Mouse (Mus musculus) heart, postnatal 0 days (tissue): ENCODE results near the gene Dpyd. TPM values are rescaled to one million over a fixed set of nuclear protein-coding genes. Genes with fewer than 3 reads are reported as not detected.
A peak's percentile ranks its signal among the peaks of the same experiment; 100 is the strongest.

Source experiments
- ATAC-seq: fragments of 200-750 bp; cut with Nextera tagmentation; 2 replicates; pipeline ENCODE4 v1.8.0; 2017; ENCODE audit warnings: low read depth, moderate number of reproducible peaks, moderate library complexity; ENCODE audit not compliant: insufficient read depth
- DNase-seq: peaks from one replicate; pipeline ENCODE4 v3.0.0-alpha.2; 2016; ENCODE audit warnings: low spot score
- H3K27ac ChIP-seq: fragments of 300-500 bp; sonication (generic); 2 replicates; pipeline ENCODE4 v1.5.1; 2014; ENCODE audit warnings: low read depth, mild to moderate bottlenecking
- H3K27me3 ChIP-seq: fragments of 300-500 bp; sonication (generic); 2 replicates; pipeline ENCODE4 v1.6.1; 2014; ENCODE audit warnings: low read length, mixed read lengths; ENCODE audit not compliant: control insufficient read depth, insufficient read depth
- H3K36me3 ChIP-seq: fragments of 300-500 bp; sonication (generic); replicated peaks from 2 replicates; pipeline ENCODE4 v1.6.1; 2014; ENCODE audit warnings: low read length, mixed read lengths; ENCODE audit not compliant: control insufficient read depth, insufficient read depth
- H3K4me1 ChIP-seq: fragments of 300-500 bp; sonication (generic); 2 replicates; pipeline ENCODE4 v1.6.1; 2014; ENCODE audit warnings: antibody characterized with exemption; ENCODE audit not compliant: control insufficient read depth, insufficient read depth
- H3K4me2 ChIP-seq: fragments of 300-500 bp; sonication (generic); 2 replicates; pipeline ENCODE4 v1.6.1; 2014; ENCODE audit warnings: low read depth, mild to moderate bottlenecking, low read length, moderate library complexity
- H3K4me3 ChIP-seq: fragments of 300-500 bp; sonication (generic); 2 replicates; pipeline ENCODE4 v1.5.1; 2014; ENCODE audit warnings: low read depth, low read length
- H3K9ac ChIP-seq: fragments of 300-500 bp; sonication (generic); replicated peaks from 2 replicates; pipeline ENCODE4 v1.6.1; 2014; ENCODE audit warnings: low read depth, low read length, mixed read lengths
- H3K9me3 ChIP-seq: fragments of 300-500 bp; sonication (generic); replicated peaks from 2 replicates; pipeline ENCODE4 v1.6.1; 2016; ENCODE audit warnings: low read length; ENCODE audit not compliant: control insufficient read depth
- CTCF ChIP-seq: IDR thresholded peaks from 2 replicates; pipeline ENCODE4 v1.5.1; 2016; ENCODE audit warnings: antibody characterized with exemption, control low read depth, low read depth
- EP300 ChIP-seq: IDR thresholded peaks from 2 replicates; pipeline ENCODE4 v1.6.1; 2016; ENCODE audit warnings: antibody characterized with exemption, low read depth
- WGBS: fragments of 180-500 bp; shearing (Covaris S2); extraction: QIAGEN DNeasy Blood & Tissue Kit; methylation state at CpG from one replicate; pipeline ENCODE4 v1.1.7; 2014; 5-methylcytosine and 5-hydroxymethylcytosine counted together
- polyA plus RNA-seq: library from polyadenylated mRNA; unstranded; fragments of >200 nt; fragmentation: Nextera tagmentation; extraction: Ambion mirVana; gene quantifications from 2 replicates; pipeline ENCODE4 v1.2.1, GENCODE M21; 2015
- total RNA-seq: library from RNA; depleted of rRNA; stranded (reverse); fragments of >200 nt; gene quantifications from 2 replicates; pipeline ENCODE4 v1.2.3, GENCODE M21; 2014; ENCODE audit warnings: low replicate concordance

Gene Dpyd
- total and polyA plus RNA-seq, 2 experiments from 2014 or later = 2.8 to 3.1 TPM

DNA sequence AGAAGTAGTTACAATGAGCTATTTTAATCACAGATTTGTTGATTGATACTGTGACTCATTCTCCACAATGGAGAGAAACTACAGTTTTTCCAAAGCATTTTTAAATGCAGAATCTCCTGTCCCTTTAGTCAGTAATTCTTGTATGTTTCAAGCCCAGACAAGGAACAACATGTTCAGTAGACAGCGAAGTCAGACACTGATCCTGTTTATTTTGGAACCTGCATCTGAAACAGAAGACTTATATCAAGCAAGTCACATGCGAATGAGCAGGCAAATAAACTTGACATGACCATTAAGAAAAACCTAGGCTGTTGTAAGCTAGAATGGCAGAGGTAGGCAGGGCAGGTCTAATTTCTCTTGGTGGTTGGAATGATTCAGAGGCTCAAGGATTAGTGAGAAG lies 2.0 kb upstream of the Dpyd start:
- no peaks in the 10 kb centered on the region for H3K27me3 ChIP-seq
- 0 out of 2 replicates have a peak, but pooled peaks cover 5% of the 10 kb centered on the region for H3K4me1 ChIP-seq
- WGBS = 59% methylated on average over 2 of the region's 2 CpGs
- no peak for TF ChIP-seq EP300
- TF ChIP-seq CTCF = no peak
- ATAC-seq (no peak), DNase-seq (no peak)
- H3K4me2 ChIP-seq = no peak overlapping the region
- no peaks in the 10 kb centered on the region for H3K9me3 ChIP-seq
- no peaks in the 10 kb centered on the region for H3K36me3 ChIP-seq
- H3K9ac ChIP-seq = no peak overlapping the region
- H3K4me3 ChIP-seq = no peak overlapping the region
- no peak overlapping the region for H3K27ac ChIP-seq

DNA sequence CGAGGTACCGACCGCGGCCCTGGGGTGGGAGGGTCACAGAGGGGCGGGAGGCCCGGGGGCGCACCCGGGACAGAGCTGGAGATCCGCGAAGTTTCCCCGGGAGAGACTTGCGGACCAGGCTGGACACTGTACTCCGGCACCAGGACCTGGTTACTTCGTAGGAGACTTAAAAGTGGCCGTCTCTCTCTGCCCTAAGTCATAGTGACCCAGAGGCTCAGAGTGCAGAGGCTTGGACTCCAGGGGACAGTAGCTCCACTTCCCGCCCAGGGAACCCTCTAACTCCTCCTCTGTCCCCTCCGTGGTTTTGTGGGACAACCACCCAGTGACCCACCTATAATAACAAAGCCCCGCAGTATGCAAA lies 362 bp downstream of the Dpyd start:
- Histone ChIP-seq H3K27me3 (no peaks in the 10 kb centered on the region), H3K9me3 (no peaks in the 10 kb centered on the region), H3K4me1 (0 out of 2 replicates have a peak, but pooled peaks cover 5% of the 10 kb centered on the region), H3K36me3 (no peaks in the 10 kb centered on the region), H3K4me2 (peak overlapping the region; percentile 95), H3K4me3 (peak overlapping the region; percentile 80), H3K9ac (peak overlapping the region; percentile 66), H3K27ac (no peak overlapping the region)
- ATAC-seq = peak; percentile 71
- TF ChIP-seq CTCF (no peak), EP300 (no peak)
- WGBS = under 1% methylated on average over 18 of the region's 18 CpGs
- peak; percentile 7 for DNase-seq

DNA sequence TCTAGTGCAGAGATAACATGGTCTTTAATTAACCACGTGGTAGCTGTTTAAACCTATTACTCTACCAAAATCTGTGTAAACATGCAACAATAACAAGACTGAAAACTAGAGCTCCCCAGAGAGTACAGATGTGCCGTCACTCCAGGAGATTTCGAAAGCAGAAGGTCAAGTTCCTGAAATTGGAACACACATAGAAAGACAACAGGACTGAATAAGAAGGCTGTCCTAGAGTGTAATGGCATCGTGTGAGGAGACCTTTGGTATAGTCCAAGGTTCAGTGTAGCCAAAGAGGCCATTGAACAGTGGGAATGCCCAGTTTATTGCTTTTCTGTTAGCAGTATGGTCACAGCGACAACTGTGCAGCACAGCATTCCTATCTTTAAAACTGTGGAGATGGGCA lies 4.8 kb downstream of the Dpyd start:
- Histone ChIP-seq H3K27me3 (no peaks in the 10 kb centered on the region), H3K4me1 (0 out of 2 replicates have a peak, but pooled peaks cover 1% of the 10 kb centered on the region), H3K36me3 (no peaks in the 10 kb centered on the region), H3K9me3 (no peaks in the 10 kb centered on the region), H3K27ac (no peak overlapping the region), H3K4me3 (no peak overlapping the region), H3K9ac (no peak overlapping the region), H3K4me2 (no peak overlapping the region)
- ATAC-seq (no peak), DNase-seq (no peak)
- TF ChIP-seq EP300 (no peak), CTCF (no peak)
- WGBS = 68% methylated on average over 5 of the region's 5 CpGs

DNA sequence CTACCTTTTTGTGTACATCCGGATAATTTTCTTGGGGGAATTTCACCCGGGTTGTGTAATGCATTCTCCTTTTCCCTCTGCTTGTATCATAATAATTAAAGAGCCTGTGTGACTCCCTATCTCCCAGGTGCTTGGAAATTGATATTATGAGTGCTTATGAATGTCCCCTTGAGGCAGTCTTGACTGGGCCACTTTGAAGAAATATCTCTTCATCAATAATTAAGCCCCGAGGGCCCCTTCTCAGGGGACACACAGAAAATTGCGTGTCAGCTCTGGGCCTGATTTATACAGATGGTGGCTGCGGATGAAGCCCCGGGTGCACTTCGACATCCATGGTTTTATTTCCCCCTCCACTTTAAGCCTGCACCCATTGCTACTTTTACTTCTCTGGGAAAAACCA lies 8.3 kb downstream of the Dpyd start:
- no peak overlapping the region for H3K4me3 ChIP-seq
- no peaks in the 10 kb centered on the region for H3K9me3 ChIP-seq
- H3K27ac ChIP-seq = no peak overlapping the region
- ATAC-seq = no peak
- no peaks in the 10 kb centered on the region for H3K36me3 ChIP-seq
- WGBS = 86% methylated on average over 7 of the region's 7 CpGs
- DNase-seq = no peak
- H3K27me3 ChIP-seq = no peaks in the 10 kb centered on the region
- H3K4me1 ChIP-seq = no peaks in the 10 kb centered on the region
- H3K9ac ChIP-seq = no peak overlapping the region
- TF ChIP-seq EP300 = no peak
- TF ChIP-seq CTCF = no peak
- H3K4me2 ChIP-seq = no peak overlapping the region

DNA sequence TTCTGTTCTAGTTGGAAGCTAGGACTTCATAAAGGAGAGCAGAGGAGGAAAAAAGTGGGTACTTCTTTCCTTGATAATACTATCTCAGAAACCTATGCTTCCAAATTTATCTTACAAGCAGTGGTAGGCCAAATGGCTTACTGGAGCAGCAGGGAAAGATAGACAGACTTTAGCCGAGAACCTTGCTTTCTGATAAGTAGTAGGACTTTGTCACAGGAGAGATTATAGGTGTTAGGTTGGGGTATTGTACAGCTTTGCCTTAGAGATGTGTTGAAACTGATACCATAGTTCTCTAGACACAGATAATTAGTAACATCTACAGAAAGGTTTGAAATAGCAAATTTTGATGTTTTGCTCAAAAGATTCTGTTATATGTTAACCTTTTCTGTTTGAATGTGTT lies 28.6 kb downstream of the Dpyd start:
- no peaks in the 10 kb centered on the region for H3K4me1 ChIP-seq
- no peaks in the 10 kb centered on the region for H3K27me3 ChIP-seq
- TF ChIP-seq CTCF (no peak), EP300 (no peak)
- no peak overlapping the region for H3K4me2 ChIP-seq
- H3K9ac ChIP-seq = no peak overlapping the region
- ATAC-seq (no peak), DNase-seq (no peak)
- no peak overlapping the region for H3K27ac ChIP-seq
- H3K36me3 ChIP-seq = no peaks in the 10 kb centered on the region
- WGBS = 34% methylated on average over 1 of the region's 1 CpGs
- H3K4me3 ChIP-seq = no peak overlapping the region
- H3K9me3 ChIP-seq = no peaks in the 10 kb centered on the region

DNA sequence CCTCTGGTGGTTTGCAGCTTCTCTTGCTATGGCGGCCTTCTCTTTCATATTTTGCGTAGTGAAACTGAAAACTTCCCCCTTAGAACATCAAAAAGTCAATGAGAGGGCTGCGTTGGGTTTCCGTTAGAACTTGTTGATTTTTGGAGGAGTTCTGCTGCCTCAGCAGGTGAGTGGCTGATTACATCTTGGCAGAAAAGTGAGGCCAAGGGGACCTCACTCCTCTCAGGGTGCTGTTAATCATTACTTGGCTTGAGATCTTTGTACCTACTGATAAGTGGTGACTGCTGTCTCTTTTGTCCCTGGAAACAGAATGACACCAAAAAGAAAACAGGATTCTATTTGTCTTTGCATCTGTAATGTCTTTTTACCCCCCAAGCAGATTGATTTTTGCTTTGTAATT lies 32.9 kb downstream of the Dpyd start:
- Histone ChIP-seq H3K4me2 (no peak overlapping the region), H3K27me3 (no peaks in the 10 kb centered on the region), H3K4me3 (no peak overlapping the region), H3K36me3 (no peaks in the 10 kb centered on the region), H3K27ac (no peak overlapping the region), H3K4me1 (no peaks in the 10 kb centered on the region), H3K9me3 (no peaks in the 10 kb centered on the region), H3K9ac (no peak overlapping the region)
- TF ChIP-seq CTCF (no peak), EP300 (no peak)
- 83% methylated on average over 4 of the region's 4 CpGs for WGBS
- DNase-seq = no peak
- ATAC-seq = no peak
